Mouse (Mus musculus): ENCODE measurements around the gene Abca4. TPM values are rescaled to one million over a fixed set of nuclear protein-coding genes. Genes with fewer than 3 reads are reported as not detected.

The Abca4 gene
- polyA plus RNA-seq, 1 experiment from 2014 or later, result 1.1 TPM

DNA sequence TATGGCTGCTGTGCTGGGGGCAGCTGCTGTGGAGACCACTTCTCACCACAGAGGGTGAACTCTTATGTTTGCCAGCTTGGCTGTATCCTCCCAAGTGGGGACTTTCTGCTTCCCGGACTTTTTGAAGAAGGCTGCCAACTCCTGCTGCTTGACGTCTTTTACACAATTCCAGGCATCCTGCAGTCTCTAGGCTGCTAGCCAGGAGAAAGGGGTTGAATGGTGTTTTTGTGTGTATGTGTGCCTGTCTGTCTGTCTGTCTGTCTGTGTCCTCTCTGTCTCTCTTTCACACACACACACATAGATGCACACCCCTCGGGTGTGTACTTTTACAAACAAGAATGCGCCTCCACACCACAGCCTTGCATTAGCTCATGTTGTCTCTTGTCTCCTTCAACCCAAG lies 108.2 kb downstream of the Abca4 start:
- Histone ChIP-seq H3K4me1 (replicated peaks) (no peaks in the 10 kb centered on the region), H3K27ac (no peak overlapping the region), H3K4me2 (replicated peaks) (no peak overlapping the region), H3K27me3 (replicated peaks) (no peaks in the 10 kb centered on the region), H3K36me3 (no peaks in the 10 kb centered on the region), H3K9me3 (no peaks in the 10 kb centered on the region), H3K9ac (no peak overlapping the region), H3K4me3 (replicated peaks) (no peak overlapping the region)
- 50% methylated on average over 4 of the region's 4 CpGs for WGBS
- no peak for ATAC-seq

DNA sequence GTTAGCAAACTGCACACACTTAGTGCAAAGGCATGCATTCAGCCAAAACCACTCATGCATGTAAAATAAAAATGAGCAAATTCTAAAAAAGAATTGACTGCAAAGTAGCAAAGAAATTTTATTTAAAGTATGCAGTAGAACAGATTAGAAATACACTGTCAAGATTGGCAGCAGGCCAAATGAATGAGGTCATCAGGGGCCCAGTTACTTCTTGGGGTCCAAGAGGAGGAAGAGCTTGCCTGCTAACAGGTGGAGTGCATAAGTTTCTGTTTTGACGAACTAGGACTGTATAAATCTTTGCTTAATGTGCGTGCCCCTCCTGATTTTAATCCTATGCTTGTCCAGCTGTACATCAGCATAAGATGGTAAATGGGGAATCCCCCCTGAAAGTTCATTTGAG lies 109.8 kb downstream of the Abca4 start:
- Histone ChIP-seq H3K9ac (no peak overlapping the region), H3K4me3 (replicated peaks) (no peak overlapping the region), H3K9me3 (no peaks in the 10 kb centered on the region), H3K27me3 (replicated peaks) (no peaks in the 10 kb centered on the region), H3K4me2 (replicated peaks) (no peak overlapping the region), H3K27ac (no peak overlapping the region), H3K36me3 (no peaks in the 10 kb centered on the region), H3K4me1 (replicated peaks) (0 out of 2 replicates have a peak, but pooled peaks cover 3% of the 10 kb centered on the region)
- 36% methylated on average over 2 of the region's 2 CpGs for WGBS
- peak; percentile 70; the same call in 1 of the 2 replicates for ATAC-seq

DNA sequence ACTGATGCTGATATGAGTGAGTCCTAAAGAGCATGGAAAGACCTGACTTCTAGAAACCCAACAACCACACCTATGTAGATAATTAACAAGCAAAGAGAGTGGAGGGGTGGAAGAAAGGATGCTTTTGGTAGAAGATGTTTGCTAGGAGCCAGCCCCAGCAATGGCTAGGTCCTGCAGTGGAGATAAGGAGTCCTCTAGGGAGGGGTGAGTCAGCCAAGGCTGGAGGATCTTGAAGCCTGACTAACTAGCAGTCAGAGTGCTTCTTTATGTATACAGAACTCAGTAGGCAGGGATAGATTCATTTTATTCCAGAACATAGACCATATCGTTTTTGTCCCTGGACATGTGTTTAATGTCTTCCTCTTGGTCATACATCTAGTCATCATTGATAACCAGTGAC lies 115.2 kb downstream of the Abca4 start:
- Histone ChIP-seq H3K4me3 (replicated peaks) (no peak overlapping the region), H3K4me1 (replicated peaks) (0 out of 2 replicates have a peak, but pooled peaks cover 3% of the 10 kb centered on the region), H3K27ac (no peak overlapping the region), H3K36me3 (no peaks in the 10 kb centered on the region), H3K27me3 (replicated peaks) (no peaks in the 10 kb centered on the region), H3K9me3 (no peaks in the 10 kb centered on the region), H3K4me2 (replicated peaks) (no peak overlapping the region), H3K9ac (no peak overlapping the region)
- WGBS, result 61% methylated on average over 1 of the region's 1 CpGs
- no peak for ATAC-seq

DNA sequence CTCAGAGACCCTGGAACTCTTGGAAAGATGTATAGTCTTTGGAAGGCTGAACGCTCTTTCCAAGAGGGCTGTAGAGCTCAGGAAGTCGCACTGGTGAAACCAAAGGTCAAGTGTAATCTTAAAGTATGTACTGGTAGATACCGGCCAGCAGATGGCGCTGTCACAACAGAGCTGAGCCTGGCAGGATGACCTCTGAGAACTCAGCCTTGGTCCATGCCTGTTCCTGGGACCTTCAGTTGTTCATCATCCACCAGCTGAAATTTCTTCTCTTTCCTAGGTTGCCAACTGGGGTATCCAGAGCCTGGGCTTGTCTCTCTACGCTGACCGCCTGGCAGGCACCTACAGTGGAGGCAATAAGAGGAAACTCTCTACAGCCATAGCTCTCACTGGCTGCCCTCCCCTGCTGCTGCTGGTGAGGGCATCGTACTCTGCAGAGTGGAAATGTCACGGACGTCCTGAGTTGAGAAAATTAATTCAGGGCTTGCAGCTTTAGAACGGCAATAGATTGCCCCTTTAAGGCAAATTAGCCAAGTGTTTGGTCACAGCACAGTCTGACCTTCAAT lies 125.5 kb downstream of the Abca4 start:
- WGBS, result 44% methylated on average over 10 of the region's 10 CpGs

DNA sequence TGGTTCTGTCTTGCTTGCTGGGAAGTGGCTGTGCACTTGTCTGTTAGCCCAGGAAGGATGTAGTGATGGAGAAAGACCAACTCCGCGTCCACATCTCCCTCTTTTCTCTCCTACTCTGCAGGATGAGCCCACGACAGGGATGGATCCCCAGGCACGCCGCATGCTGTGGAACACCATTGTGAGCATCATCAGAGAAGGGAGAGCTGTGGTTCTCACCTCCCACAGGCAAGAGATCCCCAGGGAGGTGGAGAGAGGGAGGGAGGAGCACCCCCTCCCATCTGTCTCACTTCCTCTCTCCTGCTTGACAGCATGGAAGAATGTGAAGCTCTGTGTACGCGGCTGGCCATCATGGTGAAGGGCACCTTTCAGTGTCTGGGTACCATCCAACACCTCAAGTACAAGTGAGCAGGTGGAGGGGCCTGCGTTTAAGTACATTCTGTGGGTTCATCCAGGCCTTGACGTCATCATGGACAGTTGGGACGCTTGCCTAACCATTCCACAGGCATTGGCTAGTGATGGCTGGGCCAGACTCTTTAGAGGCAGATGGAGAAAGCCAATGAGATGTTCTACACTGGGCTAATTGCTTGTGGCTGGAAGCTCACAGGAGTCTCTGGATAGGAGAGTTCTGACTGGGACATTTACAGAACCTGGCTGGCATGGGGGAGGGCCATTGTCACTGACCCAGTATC lies 126.5 kb downstream of the Abca4 start:
- H3K4me2 ChIP-seq (replicated peaks), result no peak overlapping the region
- H3K36me3 ChIP-seq, result no peaks in the 10 kb centered on the region
- WGBS, result 84% methylated on average over 10 of the region's 10 CpGs
- H3K27me3 ChIP-seq (replicated peaks), result no peaks in the 10 kb centered on the region
- no peak overlapping the region for H3K4me3 ChIP-seq (replicated peaks)
- H3K9me3 ChIP-seq, result no peaks in the 10 kb centered on the region
- no peak overlapping the region for H3K27ac ChIP-seq
- H3K9ac ChIP-seq, result no peak overlapping the region
- H3K4me1 ChIP-seq (replicated peaks), result no peaks in the 10 kb centered on the region
- ATAC-seq, result no peak

More for the DNA sequence above, 125.5 kb downstream of the Abca4 start:
- no peak overlapping the region for H3K4me2 ChIP-seq (replicated peaks)
- H3K36me3 ChIP-seq, result no peaks in the 10 kb centered on the region
- ATAC-seq, result peak; percentile 84
- no peaks in the 10 kb centered on the region for H3K27me3 ChIP-seq (replicated peaks)
- H3K9ac ChIP-seq, result no peak overlapping the region
- H3K4me3 ChIP-seq (replicated peaks), result no peak overlapping the region
- no peaks in the 10 kb centered on the region for H3K4me1 ChIP-seq (replicated peaks)
- no peaks in the 10 kb centered on the region for H3K9me3 ChIP-seq
- no peak overlapping the region for H3K27ac ChIP-seq

DNA sequence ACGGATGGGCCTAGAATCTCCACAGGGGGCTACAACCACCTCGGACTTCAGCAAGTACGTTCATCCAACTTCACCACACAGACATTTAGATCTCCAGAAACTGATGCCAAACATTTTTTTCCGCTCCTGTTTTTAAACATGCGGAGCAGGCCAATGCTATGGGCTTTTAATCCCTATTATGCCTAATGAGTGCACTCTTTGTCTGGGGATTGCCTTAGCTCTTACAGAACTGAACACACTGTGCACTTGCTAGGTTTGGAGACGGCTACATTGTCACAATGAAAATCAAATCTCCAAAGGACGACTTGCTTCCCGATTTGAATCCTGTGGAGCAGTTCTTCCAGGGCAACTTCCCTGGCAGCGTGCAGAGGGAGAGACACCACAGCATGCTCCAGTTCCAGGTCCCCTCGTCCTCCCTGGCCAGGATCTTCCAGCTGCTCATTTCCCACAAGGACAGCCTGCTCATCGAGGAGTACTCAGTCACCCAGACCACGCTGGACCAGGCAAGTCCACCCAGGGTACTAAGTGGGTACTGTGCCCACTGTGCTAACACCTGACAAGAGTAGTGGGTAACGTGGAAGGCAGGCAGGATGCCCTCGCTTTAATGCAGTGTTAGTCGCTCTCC lies 129.4 kb downstream of the Abca4 start:
- no peak overlapping the region for H3K4me2 ChIP-seq (replicated peaks)
- H3K36me3 ChIP-seq, result no peaks in the 10 kb centered on the region
- WGBS, result 84% methylated on average over 15 of the region's 15 CpGs
- H3K4me3 ChIP-seq (replicated peaks), result no peak overlapping the region
- H3K27me3 ChIP-seq (replicated peaks), result no peaks in the 10 kb centered on the region
- H3K9ac ChIP-seq, result no peak overlapping the region
- H3K4me1 ChIP-seq (replicated peaks), result no peaks in the 10 kb centered on the region
- no peak for ATAC-seq
- H3K27ac ChIP-seq, result no peak overlapping the region
- H3K9me3 ChIP-seq, result no peaks in the 10 kb centered on the region

DNA sequence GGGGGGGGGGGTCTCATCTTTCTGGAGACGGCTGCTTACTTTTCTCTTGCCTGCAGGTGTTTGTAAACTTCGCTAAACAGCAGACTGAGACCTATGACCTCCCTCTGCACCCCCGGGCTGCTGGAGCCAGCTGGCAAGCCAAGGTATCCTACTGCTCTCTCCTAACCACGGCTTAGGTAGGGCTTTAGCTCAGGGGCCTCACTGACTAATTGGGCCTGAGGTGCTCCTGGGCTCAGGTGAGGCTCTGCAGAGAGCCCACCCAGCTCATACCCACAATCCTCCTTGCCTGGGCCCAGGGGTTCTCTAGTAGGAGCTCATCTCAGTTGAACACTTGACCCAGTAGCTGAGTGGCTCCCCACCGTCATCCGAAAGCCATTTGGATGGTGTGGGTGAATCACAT lies 131.8 kb downstream of the Abca4 start:
- no peak overlapping the region for H3K4me3 ChIP-seq (replicated peaks)
- no peaks in the 10 kb centered on the region for H3K4me1 ChIP-seq (replicated peaks)
- no peak overlapping the region for H3K27ac ChIP-seq
- H3K9me3 ChIP-seq, result no peaks in the 10 kb centered on the region
- no peaks in the 10 kb centered on the region for H3K36me3 ChIP-seq
- 55% methylated on average over 6 of the region's 6 CpGs for WGBS
- H3K27me3 ChIP-seq (replicated peaks), result no peaks in the 10 kb centered on the region
- ATAC-seq, result no peak
- no peak overlapping the region for H3K9ac ChIP-seq
- H3K4me2 ChIP-seq (replicated peaks), result no peak overlapping the region

DNA sequence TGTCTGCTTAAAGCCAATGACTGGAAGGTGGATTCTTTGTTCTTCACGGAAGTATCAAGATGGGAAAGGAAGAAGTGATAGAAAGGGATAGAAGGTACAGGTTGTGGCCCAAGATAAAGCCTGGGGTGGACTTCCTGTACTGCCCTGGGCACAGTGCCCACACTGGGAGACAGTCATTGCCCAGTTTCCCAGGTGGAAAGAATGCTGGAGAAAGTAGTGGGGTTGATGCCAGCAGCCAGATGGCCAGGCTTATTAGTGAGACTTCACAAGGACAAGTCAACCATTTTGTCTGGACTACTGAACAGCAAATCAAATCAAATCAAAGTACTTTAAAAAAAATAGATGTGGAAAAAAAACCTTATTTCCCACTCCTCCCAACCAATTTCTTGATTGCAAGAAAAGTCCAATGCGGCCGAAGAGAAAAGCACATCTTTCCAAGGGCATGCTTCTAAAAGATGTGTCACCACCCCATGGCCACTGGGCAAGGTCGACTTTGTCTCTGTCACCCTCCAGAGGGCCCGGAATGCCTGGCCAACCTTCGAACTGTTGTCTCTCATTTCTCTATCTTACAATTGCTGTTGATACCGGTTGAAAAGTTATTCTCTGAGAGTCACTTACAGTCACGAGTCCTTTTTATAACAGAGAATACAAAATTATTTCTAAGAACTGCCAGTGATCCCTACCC lies 132.6 kb downstream of the Abca4 start:
- Histone ChIP-seq H3K4me2 (replicated peaks) (no peak overlapping the region), H3K4me3 (replicated peaks) (no peak overlapping the region), H3K27me3 (replicated peaks) (no peaks in the 10 kb centered on the region), H3K36me3 (no peaks in the 10 kb centered on the region), H3K4me1 (replicated peaks) (no peaks in the 10 kb centered on the region), H3K9me3 (no peaks in the 10 kb centered on the region), H3K9ac (no peak overlapping the region), H3K27ac (no peak overlapping the region)
- ATAC-seq, result no peak
- WGBS, result 87% methylated on average over 8 of the region's 8 CpGs

DNA sequence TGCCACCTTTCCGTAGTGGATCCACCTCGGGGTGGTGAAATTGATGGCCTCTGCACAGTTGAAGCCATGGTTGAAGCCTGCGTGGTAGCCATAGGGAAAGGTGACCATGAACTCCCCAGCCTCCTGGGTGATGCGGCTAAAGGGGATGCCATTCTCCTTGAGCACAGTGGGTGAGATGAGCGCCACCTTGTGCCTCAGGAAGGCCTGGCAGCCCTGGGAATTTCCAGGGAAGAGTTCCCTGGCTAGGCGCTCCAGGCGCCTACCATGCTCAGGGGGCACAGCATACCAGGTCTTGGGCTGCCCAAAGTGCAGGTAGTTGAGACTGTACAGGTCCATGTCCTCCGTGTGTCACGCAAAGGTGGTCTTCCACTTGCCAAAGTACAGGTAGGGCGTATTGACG lies 139.9 kb downstream of the Abca4 start:
- Histone ChIP-seq H3K27me3 (replicated peaks) (no peaks in the 10 kb centered on the region), H3K4me1 (replicated peaks) (no peaks in the 10 kb centered on the region), H3K36me3 (no peaks in the 10 kb centered on the region), H3K9ac (no peak overlapping the region), H3K4me2 (replicated peaks) (no peak overlapping the region), H3K27ac (no peak overlapping the region), H3K9me3 (no peaks in the 10 kb centered on the region), H3K4me3 (replicated peaks) (no peak overlapping the region)
- WGBS, result 62% methylated on average over 11 of the region's 11 CpGs
- ATAC-seq, result no peak

DNA sequence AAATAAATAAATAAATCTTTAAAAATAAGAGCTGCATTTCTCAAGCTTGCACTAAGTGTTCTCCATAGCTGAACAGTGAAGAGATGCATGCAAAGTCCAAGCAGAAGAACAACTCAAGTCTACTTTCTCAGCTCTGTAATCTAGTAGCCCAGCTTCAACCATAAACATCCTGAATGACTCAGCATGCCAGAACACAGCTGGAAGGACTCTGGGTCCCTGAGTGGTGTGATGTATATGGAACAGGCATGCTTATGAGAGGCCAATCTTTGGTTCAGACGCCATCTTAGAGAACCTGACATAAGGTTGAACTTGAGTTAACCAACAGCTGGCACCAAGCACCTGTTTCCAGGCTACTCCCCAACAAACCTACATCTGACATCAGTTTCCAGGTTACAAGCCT lies 142.7 kb downstream of the Abca4 start:
- no peak for ATAC-seq
- WGBS, result 63% methylated on average over 1 of the region's 1 CpGs
- H3K4me3 ChIP-seq (replicated peaks), result no peak overlapping the region
- no peak overlapping the region for H3K27ac ChIP-seq
- no peaks in the 10 kb centered on the region for H3K36me3 ChIP-seq
- no peak overlapping the region for H3K9ac ChIP-seq
- no peak overlapping the region for H3K4me2 ChIP-seq (replicated peaks)
- H3K9me3 ChIP-seq, result no peaks in the 10 kb centered on the region
- no peaks in the 10 kb centered on the region for H3K27me3 ChIP-seq (replicated peaks)
- H3K4me1 ChIP-seq (replicated peaks), result no peaks in the 10 kb centered on the region

DNA sequence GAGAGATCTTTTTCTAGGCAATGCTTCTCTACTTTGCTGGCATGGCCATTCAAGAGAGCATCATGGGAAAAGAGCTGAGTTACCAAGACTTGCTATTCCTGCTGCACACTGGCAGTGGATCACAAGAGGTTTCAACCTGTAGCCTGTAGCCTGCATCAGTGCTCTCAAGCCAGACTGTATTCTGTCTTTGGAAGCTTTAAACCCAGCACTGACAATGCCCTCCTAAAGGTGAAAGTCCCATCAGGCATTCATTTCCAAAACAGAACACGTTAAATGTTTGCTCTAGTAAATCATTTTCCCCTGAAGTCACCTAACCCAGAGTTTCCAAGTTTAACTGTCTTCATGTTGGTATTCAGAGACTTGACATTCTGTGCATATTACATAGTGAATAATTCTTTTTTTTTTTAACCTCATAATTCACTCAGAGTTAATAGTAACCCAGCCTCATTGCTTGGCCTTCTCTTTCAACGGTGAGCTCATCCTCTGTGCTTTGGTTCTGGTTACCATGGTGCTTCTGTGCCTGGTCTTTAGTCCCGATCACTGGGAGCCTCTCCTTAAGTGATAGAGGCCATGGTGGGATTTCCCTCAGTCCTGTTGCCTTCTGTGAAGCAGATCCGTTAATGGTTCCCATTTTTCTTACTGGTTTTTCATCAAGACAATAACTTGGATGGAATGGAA lies 152.5 kb downstream of the Abca4 start:
- ATAC-seq, result no peak
- Histone ChIP-seq H3K27ac (no peak overlapping the region), H3K9me3 (no peaks in the 10 kb centered on the region), H3K36me3 (no peaks in the 10 kb centered on the region), H3K4me1 (replicated peaks) (peaks cover 8% of the 10 kb centered on the region), H3K4me3 (replicated peaks) (no peak overlapping the region), H3K27me3 (replicated peaks) (no peaks in the 10 kb centered on the region), H3K4me2 (replicated peaks) (no peak overlapping the region), H3K9ac (no peak overlapping the region)
- 68% methylated on average over 4 of the region's 4 CpGs for WGBS

DNA sequence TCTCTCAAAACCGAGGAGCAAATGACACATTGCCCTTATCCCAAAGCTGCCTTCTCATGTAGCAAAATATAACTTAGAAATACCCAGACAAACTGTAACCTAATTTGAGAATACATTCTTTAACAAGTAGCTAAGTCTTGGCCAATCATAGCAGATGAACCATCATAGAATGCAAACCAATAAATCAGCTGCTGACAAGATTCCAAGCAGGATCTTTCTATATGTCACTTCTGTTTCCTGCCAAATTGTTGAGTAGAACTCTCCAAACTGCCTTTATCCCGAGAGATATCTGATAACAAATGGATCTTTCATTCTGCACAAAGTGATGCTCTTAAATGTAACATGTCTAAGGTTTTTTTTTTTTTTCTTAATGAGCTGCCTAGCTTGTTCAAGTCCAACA lies 154.3 kb downstream of the Abca4 start:
- peak; percentile 14; the same call in 1 of the 2 replicates for ATAC-seq

More for the DNA sequence above, 154.3 kb downstream of the Abca4 start:
- Histone ChIP-seq H3K9ac (no peak overlapping the region), H3K36me3 (no peaks in the 10 kb centered on the region), H3K27me3 (replicated peaks) (no peaks in the 10 kb centered on the region), H3K4me1 (replicated peaks) (peaks cover 12% of the 10 kb centered on the region), H3K4me3 (replicated peaks) (no peak overlapping the region), H3K9me3 (no peaks in the 10 kb centered on the region), H3K27ac (peak overlapping the region; percentile 55; the same call in 1 of the 2 replicates), H3K4me2 (replicated peaks) (no peak overlapping the region)
- 52% methylated on average over 2 of the region's 2 CpGs for WGBS
